Mouse (Mus musculus) right cerebral cortex, adult 18-20 months (tissue): Measurements from ENCODE around the gene Pxdn.

Source experiments
- DNase-seq: peaks from one replicate; pipeline ENCODE4 v3.0.0; 2022; ENCODE audit warnings: mixed read lengths

Pxdn gene

GRCm38 (mm10) chr12:30027721-30028340, 90.4 kb downstream of the Pxdn start:
- DNase-seq, result no peak

GRCm38 (mm10) chr12:30029111-30029510, 91.7 kb downstream of the Pxdn start:
- no peak for DNase-seq

- DNase-seq, result no peak
Measured at GRCm38 (mm10) chr12:30030571-30030970, 93.2 kb downstream of the Pxdn start.

GRCm38 (mm10) chr12:30034681-30035080, 97.3 kb downstream of the Pxdn start:
- DNase-seq, result no peak

- no peak for DNase-seq
Measured at GRCm38 (mm10) chr12:30035406-30035805, 98.0 kb downstream of the Pxdn start.

GRCm38 (mm10) chr12:30035841-30036568, 98.6 kb downstream of the Pxdn start:
- DNase-seq, result no peak

GRCm38 (mm10) chr12:30036569-30037055, 99.2 kb downstream of the Pxdn start:
- peak; percentile 20 for DNase-seq

- peak; percentile 54 for DNase-seq
Measured at GRCm38 (mm10) chr12:30039565-30039964, 102.2 kb downstream of the Pxdn start.

GRCm38 (mm10) chr12:30040150-30040549, 102.7 kb downstream of the Pxdn start:
- peak; percentile 52 for DNase-seq

GRCm38 (mm10) chr12:30048848-30049247, 111.4 kb downstream of the Pxdn start:
- DNase-seq, result no peak

- no peak for DNase-seq
Measured at GRCm38 (mm10) chr12:30049818-30050217, 112.4 kb downstream of the Pxdn start.

GRCm38 (mm10) chr12:30050235-30050634, 112.8 kb downstream of the Pxdn start:
- DNase-seq, result peak; percentile 57

- no peak for DNase-seq
Measured at GRCm38 (mm10) chr12:30054761-30055540, 117.5 kb downstream of the Pxdn start.

- no peak for DNase-seq
Measured at GRCm38 (mm10) chr12:30058044-30058443, 120.6 kb downstream of the Pxdn start.

GRCm38 (mm10) chr12:30061503-30062117, 124.2 kb downstream of the Pxdn start:
- no peak for DNase-seq

- DNase-seq, result no peak
Measured at GRCm38 (mm10) chr12:30062118-30062505, 124.7 kb downstream of the Pxdn start.
